Mouse (Mus musculus): ENCODE measurements around the gene Six1.

DNA sequence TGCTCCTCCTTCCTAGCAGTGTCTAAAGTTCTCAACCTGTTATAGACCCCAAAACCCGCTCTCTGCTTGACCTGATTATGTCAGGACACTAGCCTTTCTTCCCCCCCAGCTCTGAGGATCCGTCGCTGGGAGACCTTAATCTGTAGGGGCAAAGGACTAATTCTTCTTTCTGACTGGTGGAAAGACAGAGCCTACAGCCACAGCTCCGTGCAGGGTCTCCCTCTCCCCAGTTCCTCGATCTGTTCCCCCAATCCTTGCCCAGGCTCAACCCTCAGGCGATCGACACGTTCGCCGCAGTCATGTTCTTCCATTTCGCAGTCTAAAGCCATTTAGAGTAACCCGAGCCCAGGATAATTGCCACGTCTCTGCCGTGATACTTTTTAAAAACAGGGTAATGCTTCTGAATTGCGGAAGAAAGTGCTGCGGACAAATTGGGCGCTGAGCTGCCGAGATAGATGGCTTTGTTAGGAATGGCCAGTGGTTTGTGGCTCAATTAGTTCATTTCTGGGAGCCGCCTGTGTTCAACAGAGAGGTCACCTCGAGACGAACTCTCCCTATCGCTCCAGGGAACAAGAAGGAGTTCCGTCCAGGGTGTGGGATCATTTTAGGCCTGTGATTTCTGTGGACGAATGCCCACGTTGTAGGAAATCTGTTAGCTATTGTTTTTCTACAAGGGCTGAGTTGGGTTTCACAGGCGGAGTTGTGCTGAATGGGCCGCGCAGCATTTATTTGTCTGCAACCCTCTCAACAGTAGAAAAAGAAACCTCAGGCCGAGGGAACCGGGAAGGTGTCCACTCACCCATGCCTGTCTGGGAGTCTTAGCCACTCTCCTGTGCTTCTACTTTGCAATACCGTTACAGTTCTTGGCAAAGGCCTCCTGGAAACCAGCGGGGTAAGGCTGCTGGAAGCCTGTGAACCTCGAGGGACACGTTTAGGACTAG, 766 bp downstream of the Six1 start:
- no peak for TF ChIP-seq POLR2A (IDR thresholded peaks at IDR 0.05; ENCODE audit: borderline replicate concordance, extremely low read depth, insufficient read depth, insufficient read length, poor library complexity, severe bottlenecking)
- TF ChIP-seq CTCF (IDR thresholded peaks at IDR 0.05; ENCODE audit: borderline replicate concordance, extremely low read depth, insufficient read depth, insufficient read length), result no peak

Measured in brain, embryonic 14.5 days (tissue).